Mouse (Mus musculus) stomach, embryonic 15.5 days (tissue): Measurements from ENCODE around the gene Ggcx. TPM values are rescaled to one million over a fixed set of nuclear protein-coding genes. Genes with fewer than 3 reads are reported as not detected.

ENCODE experiments used
- ATAC-seq: fragments of 200-750 bp; cut with Nextera tagmentation; 2 replicates; pipeline ENCODE4 v1.8.0; 2017; ENCODE audit warnings: low read depth, moderate number of reproducible peaks, moderate TSS enrichment; ENCODE audit not compliant: insufficient read depth, low FRiP score
- H3K27ac ChIP-seq: fragments of 300-500 bp; sonication (generic); 2 replicates; pipeline ENCODE4 v1.5.1; 2015; ENCODE audit warnings: mild to moderate bottlenecking, inconsistent platforms
- H3K27me3 ChIP-seq: fragments of 300-500 bp; sonication (generic); replicated peaks from 2 replicates; pipeline ENCODE4 v1.6.1; 2015; ENCODE audit warnings: inconsistent platforms
- H3K36me3 ChIP-seq: fragments of 300-500 bp; sonication (generic); 2 replicates; pipeline ENCODE4 v1.6.1; 2015; ENCODE audit warnings: inconsistent platforms
- H3K4me1 ChIP-seq: fragments of 300-500 bp; sonication (generic); 2 replicates; pipeline ENCODE4 v1.6.1; 2015; ENCODE audit warnings: inconsistent platforms
- H3K4me2 ChIP-seq: fragments of 300-500 bp; sonication (generic); 2 replicates; pipeline ENCODE4 v1.6.1; 2015; ENCODE audit warnings: mild to moderate bottlenecking, inconsistent platforms
- H3K4me3 ChIP-seq: fragments of 300-500 bp; sonication (generic); replicated peaks from 2 replicates; pipeline ENCODE4 v1.5.1; 2015; ENCODE audit warnings: inconsistent platforms
- H3K9ac ChIP-seq: fragments of 300-500 bp; sonication (generic); 2 replicates; pipeline ENCODE4 v1.6.1; 2015; ENCODE audit warnings: inconsistent platforms
- H3K9me3 ChIP-seq: fragments of 300-500 bp; sonication (generic); 2 replicates; pipeline ENCODE4 v1.6.1; 2016; ENCODE audit warnings: inconsistent platforms
- WGBS: fragments of 180-500 bp; shearing (Covaris S2); methylation state at CpG from one replicate; pipeline ENCODE4 v1.1.7; 2015; 5-methylcytosine and 5-hydroxymethylcytosine counted together
- polyA plus RNA-seq: library from polyadenylated mRNA; unstranded; fragments of >200 nt; fragmentation: Nextera tagmentation; extraction: Ambion mirVana; gene quantifications from 2 replicates; pipeline ENCODE4 v1.2.1, GENCODE M21; 2015

Ggcx gene
- polyA plus RNA-seq, 1 experiment from 2014 or later = 30.4 TPM

- Histone ChIP-seq H3K36me3 (peaks cover 25% of the 10 kb centered on the region), H3K27me3 (no peaks in the 10 kb centered on the region), H3K9ac (peak overlapping the region; percentile 58), H3K4me1 (peaks cover 23% of the 10 kb centered on the region), H3K9me3 (no peaks in the 10 kb centered on the region), H3K4me2 (peak overlapping the region; percentile 70), H3K4me3 (peak overlapping the region; percentile 65), H3K27ac (peak overlapping the region; percentile 98)
- peak; percentile 85 for ATAC-seq
- 8% methylated on average over 13 of the region's 13 CpGs for WGBS
These were observed 24.6 kb upstream of the Ggcx start for GRCm38 (mm10) chr6:72389471-72389940.

- Histone ChIP-seq H3K27ac (peak within 1 kb of the TSS; percentile 98), H3K4me1 (peaks cover 23% of the 10 kb centered on the region), H3K4me2 (peak within 1 kb of the TSS; percentile 70), H3K27me3 (no peaks in the 10 kb centered on the region), H3K4me3 (peak within 1 kb of the TSS; percentile 65), H3K36me3 (peaks cover 19% of the 10 kb centered on the region), H3K9me3 (no peaks in the 10 kb centered on the region), H3K9ac (peak within 1 kb of the TSS; percentile 58)
- ATAC-seq = peak; percentile 78
- WGBS = under 1% methylated on average over 33 of the region's 33 CpGs
These were observed 24.0 kb upstream of the Ggcx start, which contains the start of gene Vamp8 for GRCm38 (mm10) chr6:72389941-72390771. Vamp8 (minus strand) TSS chr6:72390703.

GRCm38 (mm10) chr6:72390795-72391521 is 23.1 kb upstream of the Ggcx start:
- Histone ChIP-seq H3K27me3 (no peaks in the 10 kb centered on the region), H3K27ac (peak overlapping the region; percentile 98), H3K9me3 (no peaks in the 10 kb centered on the region), H3K4me1 (peaks cover 23% of the 10 kb centered on the region), H3K9ac (peak overlapping the region; percentile 58; the same call in 1 of the 2 replicates), H3K4me2 (peak overlapping the region; percentile 70), H3K36me3 (peaks cover 10% of the 10 kb centered on the region; the same call in 1 of the 2 replicates), H3K4me3 (peak overlapping the region; percentile 65)
- ATAC-seq = peak; percentile 48; the same call in 1 of the 2 replicates
- WGBS = 14% methylated on average over 12 of the region's 12 CpGs

GRCm38 (mm10) chr6:72392341-72392740 is 21.8 kb upstream of the Ggcx start:
- Histone ChIP-seq H3K9me3 (no peaks in the 10 kb centered on the region), H3K4me1 (peaks cover 23% of the 10 kb centered on the region), H3K27ac (no peak overlapping the region), H3K9ac (no peak overlapping the region), H3K27me3 (no peaks in the 10 kb centered on the region), H3K4me2 (no peak overlapping the region), H3K4me3 (no peak overlapping the region), H3K36me3 (0 out of 2 replicates have a peak, but pooled peaks cover 3% of the 10 kb centered on the region)
- 92% methylated on average over 5 of the region's 5 CpGs for WGBS
- ATAC-seq = no peak

- ATAC-seq = no peak
- Histone ChIP-seq H3K36me3 (no peaks in the 10 kb centered on the region), H3K27ac (no peak overlapping the region), H3K27me3 (no peaks in the 10 kb centered on the region), H3K4me2 (no peak overlapping the region), H3K9me3 (no peaks in the 10 kb centered on the region), H3K4me1 (0 out of 2 replicates have a peak, but pooled peaks cover 2% of the 10 kb centered on the region), H3K9ac (no peak overlapping the region), H3K4me3 (no peak overlapping the region)
- WGBS = 75% methylated on average over 10 of the region's 10 CpGs
These were observed 17.3 kb upstream of the Ggcx start for GRCm38 (mm10) chr6:72396837-72397251.

- no peak for ATAC-seq
- Histone ChIP-seq H3K27me3 (no peaks in the 10 kb centered on the region), H3K27ac (no peak overlapping the region), H3K9me3 (no peaks in the 10 kb centered on the region), H3K4me2 (no peak overlapping the region), H3K9ac (no peak overlapping the region), H3K4me1 (no peaks in the 10 kb centered on the region), H3K4me3 (no peak overlapping the region), H3K36me3 (no peaks in the 10 kb centered on the region)
- whole genome bisulfite sequencing = 45% methylated on average over 2 of the region's 2 CpGs
These were observed 14.1 kb upstream of the Ggcx start for GRCm38 (mm10) chr6:72399967-72400366.

GRCm38 (mm10) chr6:72401875-72402274 is 12.2 kb upstream of the Ggcx start:
- 24% methylated on average over 7 of the region's 7 CpGs for WGBS
- no peak overlapping the region for H3K4me3 ChIP-seq
- no peak for ATAC-seq
- H3K36me3 ChIP-seq = no peaks in the 10 kb centered on the region
- no peak overlapping the region for H3K4me2 ChIP-seq
- H3K27me3 ChIP-seq = no peaks in the 10 kb centered on the region
- H3K9me3 ChIP-seq = no peaks in the 10 kb centered on the region
- H3K9ac ChIP-seq = no peak overlapping the region
- H3K27ac ChIP-seq = no peak overlapping the region
- H3K4me1 ChIP-seq = no peaks in the 10 kb centered on the region

- Histone ChIP-seq H3K9ac (no peak overlapping the region), H3K27ac (no peak overlapping the region), H3K4me1 (no peaks in the 10 kb centered on the region), H3K36me3 (no peaks in the 10 kb centered on the region), H3K27me3 (no peaks in the 10 kb centered on the region), H3K9me3 (no peaks in the 10 kb centered on the region), H3K4me2 (no peak overlapping the region), H3K4me3 (no peak overlapping the region)
- no peak for ATAC-seq
- 66% methylated on average over 7 of the region's 7 CpGs for WGBS
These were observed 8.8 kb upstream of the Ggcx start for GRCm38 (mm10) chr6:72405356-72405755.

- Histone ChIP-seq H3K4me1 (no peaks in the 10 kb centered on the region), H3K27me3 (no peaks in the 10 kb centered on the region), H3K9me3 (no peaks in the 10 kb centered on the region), H3K9ac (no peak overlapping the region), H3K4me2 (no peak overlapping the region), H3K4me3 (no peak overlapping the region), H3K27ac (no peak overlapping the region), H3K36me3 (no peaks in the 10 kb centered on the region)
- WGBS = under 1% methylated on average over 5 of the region's 5 CpGs
- peak; percentile 78; the same call in 1 of the 2 replicates for ATAC-seq
These were observed 7.0 kb upstream of the Ggcx start for GRCm38 (mm10) chr6:72407119-72407518.

GRCm38 (mm10) chr6:72409567-72409966 is 4.5 kb upstream of the Ggcx start:
- Histone ChIP-seq H3K9ac (no peak overlapping the region), H3K4me1 (peaks cover 5% of the 10 kb centered on the region; the same call in 1 of the 2 replicates), H3K36me3 (no peaks in the 10 kb centered on the region), H3K27me3 (no peaks in the 10 kb centered on the region), H3K27ac (no peak overlapping the region), H3K9me3 (no peaks in the 10 kb centered on the region), H3K4me3 (no peak overlapping the region), H3K4me2 (no peak overlapping the region)
- WGBS = 15% methylated on average over 3 of the region's 3 CpGs
- no peak for ATAC-seq

GRCm38 (mm10) chr6:72410003-72410402 is 4.1 kb upstream of the Ggcx start:
- no peak overlapping the region for H3K4me2 ChIP-seq
- peaks cover 10% of the 10 kb centered on the region for H3K4me1 ChIP-seq

GRCm38 (mm10) chr6:72410518-72410917 is 3.6 kb upstream of the Ggcx start:
- Histone ChIP-seq H3K9me3 (no peaks in the 10 kb centered on the region), H3K4me3 (no peak overlapping the region), H3K4me1 (peaks cover 14% of the 10 kb centered on the region), H3K36me3 (no peaks in the 10 kb centered on the region), H3K27ac (no peak overlapping the region), H3K9ac (no peak overlapping the region), H3K4me2 (no peak overlapping the region), H3K27me3 (no peaks in the 10 kb centered on the region)
- ATAC-seq = no peak
- WGBS = 71% methylated on average over 7 of the region's 7 CpGs

More at GRCm38 (mm10) chr6:72410003-72410402, 4.1 kb upstream of the Ggcx start:
- ATAC-seq = no peak
- Histone ChIP-seq H3K27me3 (no peaks in the 10 kb centered on the region), H3K9me3 (no peaks in the 10 kb centered on the region), H3K4me3 (no peak overlapping the region), H3K9ac (no peak overlapping the region), H3K36me3 (no peaks in the 10 kb centered on the region), H3K27ac (no peak overlapping the region)
- WGBS = 28% methylated on average over 1 of the region's 1 CpGs
